Mouse (Mus musculus) myocyte (in vitro differentiated cells): ENCODE data around the gene Arhgef3. TPM values are rescaled to one million over a fixed set of nuclear protein-coding genes. Genes with fewer than 3 reads are reported as not detected.

Experiments used
- H3K27me3 ChIP-seq: one replicate; pipeline ENCODE4 v1.6.1; 2011; ENCODE audit not compliant: control insufficient read depth, insufficient read depth, insufficient read length
- H3K36me3 ChIP-seq: one replicate; pipeline ENCODE4 v1.6.1; 2011; ENCODE audit not compliant: control insufficient read depth, insufficient read depth
- H3K4me2 ChIP-seq: one replicate; pipeline ENCODE4 v1.6.1; 2011; ENCODE audit warnings: low read depth, control low read depth
- H3K4me3 ChIP-seq: one replicate; pipeline ENCODE4 v1.5.1; 2011; ENCODE audit warnings: mild to moderate bottlenecking, control low read depth, moderate library complexity
- H3K79me2 ChIP-seq: one replicate; pipeline ENCODE4 v1.6.1; 2011; ENCODE audit not compliant: control insufficient read depth, insufficient read depth
- H3ac ChIP-seq: one replicate; pipeline ENCODE4 v1.6.1; 2011; ENCODE audit not compliant: control insufficient read depth, insufficient read length
- CEBPB ChIP-seq: IDR thresholded peaks from 2 replicates; pipeline ENCODE4 v1.6.1; 2011; ENCODE audit warnings: mild to moderate bottlenecking, moderate library complexity; ENCODE audit not compliant: poor library complexity, insufficient read depth, severe bottlenecking
- E2F4 ChIP-seq: IDR thresholded peaks from one replicate; pipeline ENCODE4 v1.6.1; 2011; ENCODE audit warnings: mild to moderate bottlenecking, control low read depth, moderate library complexity; ENCODE audit not compliant: insufficient read depth
- MAX ChIP-seq: IDR thresholded peaks from one replicate; pipeline ENCODE4 v1.6.1; 2011; ENCODE audit warnings: low read depth, mild to moderate bottlenecking, control low read depth
- MYOD1 ChIP-seq, 3 experiments: IDR thresholded peaks; one replicate each; pipeline ENCODE4 v1.6.1; 2011; ENCODE audit warnings: control low read depth in 2 of 3, low read depth in 2 of 3, mild to moderate bottlenecking in 2 of 3, moderate library complexity in 1 of 3; ENCODE audit not compliant: insufficient read length in 2 of 3, control insufficient read depth in 1 of 3
- MYOG ChIP-seq, 3 experiments: IDR thresholded peaks; one replicate each; pipeline ENCODE4 v1.6.1; 2011; ENCODE audit warnings: control low read depth in 2 of 3, low read depth in 2 of 3, mild to moderate bottlenecking in 2 of 3; ENCODE audit not compliant: insufficient read length in 2 of 3, control insufficient read depth in 1 of 3, insufficient read depth in 1 of 3
- POLR2A ChIP-seq: IDR thresholded peaks from one replicate; pipeline ENCODE4 v1.6.1; 2011; ENCODE audit warnings: low read depth, mild to moderate bottlenecking, control low read depth, moderate library complexity; ENCODE audit not compliant: insufficient read length
- POLR2AphosphoS2 ChIP-seq: IDR thresholded peaks from one replicate; pipeline ENCODE4 v1.6.1; 2011; ENCODE audit warnings: low read depth, control low read depth; ENCODE audit not compliant: insufficient read length
- REST ChIP-seq: IDR thresholded peaks from one replicate; pipeline ENCODE4 v1.6.1; 2011; ENCODE audit warnings: mild to moderate bottlenecking, control low read depth, moderate library complexity; ENCODE audit not compliant: insufficient read depth, insufficient read length
- SRF ChIP-seq: IDR thresholded peaks from one replicate; pipeline ENCODE4 v1.6.1; 2011; ENCODE audit warnings: low read depth; ENCODE audit not compliant: control insufficient read depth, insufficient read length
- TCF12 ChIP-seq: IDR thresholded peaks from one replicate; pipeline ENCODE4 v1.6.1; 2011; ENCODE audit warnings: mild to moderate bottlenecking, control low read depth; ENCODE audit not compliant: poor library complexity, insufficient read depth, severe bottlenecking
- TCF3 ChIP-seq: IDR thresholded peaks from one replicate; pipeline ENCODE4 v1.6.1; 2011; ENCODE audit warnings: low read depth, control low read depth; ENCODE audit not compliant: insufficient read length
- USF1 ChIP-seq: IDR thresholded peaks from one replicate; pipeline ENCODE4 v1.6.1; 2011; ENCODE audit warnings: low read depth, mild to moderate bottlenecking, control low read depth, moderate library complexity
- polyA plus RNA-seq: library from polyadenylated mRNA; unstranded; fragments of >200 nt; fragmentation: generic; extraction: Trizol; gene quantifications from one replicate; pipeline ENCODE4 v1.2.1, GENCODE M21; 2012; ENCODE audit warnings: missing spikeins

Arhgef3 gene
- polyA plus RNA-seq, 1 experiment = 6.6 TPM

GRCm38 (mm10) chr14:27266601-27267000 lies 151.9 kb downstream of the Arhgef3 start:
- no peaks in the 10 kb centered on the region for H3K27me3 ChIP-seq
- no peaks in the 10 kb centered on the region for H3K79me2 ChIP-seq
- TF ChIP-seq MYOD1 (IDR thresholded peaks at IDR 0.05; ENCODE audit: control insufficient read depth in 1 of 3, insufficient read length in 2 of 3, low read depth in 2 of 3) (no peak), E2F4 (no peak), USF1 (no peak), CEBPB (no peak), MYOG (IDR thresholded peaks at IDR 0.05; ENCODE audit: control insufficient read depth in 1 of 3, insufficient read depth in 1 of 3, insufficient read length in 2 of 3, low read depth in 2 of 3) (no peak), REST (no peak), SRF (no peak), POLR2A (no peak), MAX (no peak), POLR2AphosphoS2 (no peak), TCF3 (no peak), TCF12 (no peak)
- H3K4me2 ChIP-seq = no peak overlapping the region
- no peaks in the 10 kb centered on the region for H3K36me3 ChIP-seq
- no peak overlapping the region for H3ac ChIP-seq
- no peak overlapping the region for H3K4me3 ChIP-seq

- Histone ChIP-seq H3K4me2 (no peak overlapping the region), H3K4me3 (no peak overlapping the region), H3K79me2 (no peaks in the 10 kb centered on the region), H3K27me3 (no peaks in the 10 kb centered on the region), H3K36me3 (no peaks in the 10 kb centered on the region), H3ac (no peak overlapping the region)
- TF ChIP-seq MAX = no peak
- TF ChIP-seq SRF = no peak
- no peak for TF ChIP-seq REST
- no peak for TF ChIP-seq TCF3
- TF ChIP-seq USF1 = no peak
- TF ChIP-seq TCF12 = no peak
- no peak for TF ChIP-seq MYOG (IDR thresholded peaks at IDR 0.05; ENCODE audit: control insufficient read depth in 1 of 3, insufficient read depth in 1 of 3, insufficient read length in 2 of 3, low read depth in 2 of 3)
- no peak for TF ChIP-seq E2F4
- TF ChIP-seq POLR2AphosphoS2 = no peak
- TF ChIP-seq POLR2A = no peak
Observed at GRCm38 (mm10) chr14:27268137-27268536, 153.4 kb downstream of the Arhgef3 start.

- H3K4me2 ChIP-seq = no peak overlapping the region
- H3K27me3 ChIP-seq = no peaks in the 10 kb centered on the region
Observed at GRCm38 (mm10) chr14:27268986-27269700, 154.4 kb downstream of the Arhgef3 start.

GRCm38 (mm10) chr14:27269836-27270235 lies 155.1 kb downstream of the Arhgef3 start:
- no peak for TF ChIP-seq REST
- TF ChIP-seq MAX = no peak
- no peak for TF ChIP-seq TCF3
- no peaks in the 10 kb centered on the region for H3K36me3 ChIP-seq
- no peaks in the 10 kb centered on the region for H3K27me3 ChIP-seq
- no peak overlapping the region for H3K4me3 ChIP-seq
- H3K79me2 ChIP-seq = no peaks in the 10 kb centered on the region
- no peak overlapping the region for H3ac ChIP-seq
- H3K4me2 ChIP-seq = no peak overlapping the region

More at GRCm38 (mm10) chr14:27268986-27269700, 154.4 kb downstream of the Arhgef3 start:
- Histone ChIP-seq H3K4me3 (no peak overlapping the region), H3ac (no peak overlapping the region), H3K36me3 (no peaks in the 10 kb centered on the region), H3K79me2 (no peaks in the 10 kb centered on the region)
- TF ChIP-seq E2F4 (no peak), REST (no peak), TCF3 (no peak), POLR2A (no peak), TCF12 (no peak), CEBPB (no peak)

- TF ChIP-seq TCF12 (no peak), REST (no peak), E2F4 (no peak), POLR2A (no peak), SRF (no peak), TCF3 (no peak), CEBPB (no peak), MYOG (IDR thresholded peaks at IDR 0.05; ENCODE audit: control insufficient read depth in 1 of 3, insufficient read depth in 1 of 3, insufficient read length in 2 of 3, low read depth in 2 of 3) (no peak), MYOD1 (IDR thresholded peaks at IDR 0.05; ENCODE audit: control insufficient read depth in 1 of 3, insufficient read length in 2 of 3, low read depth in 2 of 3) (no peak), POLR2AphosphoS2 (no peak), MAX (no peak), USF1 (no peak)
- H3ac ChIP-seq = no peak overlapping the region
- no peaks in the 10 kb centered on the region for H3K27me3 ChIP-seq
- no peaks in the 10 kb centered on the region for H3K79me2 ChIP-seq
- no peak overlapping the region for H3K4me2 ChIP-seq
- H3K36me3 ChIP-seq = no peaks in the 10 kb centered on the region
- no peak overlapping the region for H3K4me3 ChIP-seq
Observed at GRCm38 (mm10) chr14:27270466-27270865, 155.8 kb downstream of the Arhgef3 start.
